Mouse (Mus musculus) neural tube, embryonic 15.5 days (tissue): ENCODE measurements at regions not wholly inside any gene's neighbourhood (a gene's known extent, or its start where the extent isn't known, plus 50 kb on each side); places are given as distances from the start of the nearest gene placed in this dataset.
"Not testable (repeated sequence)": the region's sequence is repeated elsewhere in the genome, so short reads cannot be mapped to it uniquely, and the experiment has no call there.

ENCODE experiments used
- ATAC-seq: fragments of 200-750 bp; cut with Nextera tagmentation; 2 replicates; pipeline ENCODE4 v1.8.0; 2017; ENCODE audit warnings: mild to moderate bottlenecking, moderate TSS enrichment, moderate library complexity; ENCODE audit not compliant: low FRiP score
- H3K27ac ChIP-seq: fragments of 300-500 bp; sonication (generic); replicated peaks from 2 replicates; pipeline ENCODE4 v1.5.1; 2015; ENCODE audit warnings: mild to moderate bottlenecking, inconsistent platforms
- H3K27me3 ChIP-seq: fragments of 300-500 bp; sonication (generic); replicated peaks from 2 replicates; pipeline ENCODE4 v1.6.1; 2015; ENCODE audit warnings: inconsistent platforms
- H3K36me3 ChIP-seq: fragments of 300-500 bp; sonication (generic); 2 replicates; pipeline ENCODE4 v1.6.1; 2015; ENCODE audit warnings: inconsistent platforms
- H3K4me1 ChIP-seq: fragments of 300-500 bp; sonication (generic); 2 replicates; pipeline ENCODE4 v1.6.1; 2015; ENCODE audit warnings: inconsistent platforms
- H3K4me2 ChIP-seq: fragments of 300-500 bp; sonication (generic); 2 replicates; pipeline ENCODE4 v1.6.1; 2015; ENCODE audit warnings: inconsistent platforms, mild to moderate bottlenecking, moderate library complexity
- H3K4me3 ChIP-seq: fragments of 300-500 bp; sonication (generic); replicated peaks from 2 replicates; pipeline ENCODE4 v1.5.1; 2015; ENCODE audit warnings: mild to moderate bottlenecking, inconsistent platforms
- H3K9ac ChIP-seq: fragments of 300-500 bp; sonication (generic); replicated peaks from 2 replicates; pipeline ENCODE4 v1.6.1; 2015; ENCODE audit warnings: mild to moderate bottlenecking, inconsistent platforms
- H3K9me3 ChIP-seq: fragments of 300-500 bp; sonication (generic); replicated peaks from 2 replicates; pipeline ENCODE4 v1.6.1; 2016; ENCODE audit warnings: inconsistent platforms
- WGBS: fragments of 180-500 bp; shearing (Covaris S2); methylation state at CpG from one replicate; pipeline ENCODE4 v1.1.7; 2015; ENCODE audit warnings: mixed read lengths; 5-methylcytosine and 5-hydroxymethylcytosine counted together

GRCm38 (mm10) chr17:60268846-60269245 is 1255.7 kb upstream of the Nudt12 start:
- Histone ChIP-seq H3K27me3 (no peaks in the 10 kb centered on the region), H3K36me3 (no peaks in the 10 kb centered on the region), H3K27ac (no peak overlapping the region), H3K4me3 (no peak overlapping the region), H3K4me1 (0 out of 2 replicates have a peak, but pooled peaks cover 2% of the 10 kb centered on the region), H3K4me2 (no peak overlapping the region), H3K9ac (no peak overlapping the region), H3K9me3 (no peaks in the 10 kb centered on the region)
- 85% methylated on average over 1 of the region's 1 CpGs for WGBS
- ATAC-seq, result no peak

GRCm38 (mm10) chr17:60267247-60268216 is 1254.4 kb upstream of the Nudt12 start:
- H3K9me3 ChIP-seq, result no peaks in the 10 kb centered on the region
- H3K36me3 ChIP-seq, result no peaks in the 10 kb centered on the region
- ATAC-seq, result no peak
- no peak overlapping the region for H3K9ac ChIP-seq
- H3K4me2 ChIP-seq, result peak overlapping the region; percentile 23; the same call in 1 of the 2 replicates
- H3K4me3 ChIP-seq, result no peak overlapping the region
- H3K27ac ChIP-seq, result peak overlapping the region; percentile 30; the same call in 1 of the 2 replicates
- H3K4me1 ChIP-seq, result 0 out of 2 replicates have a peak, but pooled peaks cover 2% of the 10 kb centered on the region
- H3K27me3 ChIP-seq, result no peaks in the 10 kb centered on the region
- 41% methylated on average over 12 of the region's 12 CpGs for WGBS

- not testable (repeated sequence) for H3K9ac ChIP-seq, H3K4me1 ChIP-seq, H3K36me3 ChIP-seq, H3K9me3 ChIP-seq, H3K4me3 ChIP-seq, H3K4me2 ChIP-seq, H3K27me3 ChIP-seq, ATAC-seq, H3K27ac ChIP-seq
These were observed 1242.2 kb upstream of the Nudt12 start for GRCm38 (mm10) chr17:60255338-60255737.

- H3K4me2 ChIP-seq, result no peak overlapping the region
- no peaks in the 10 kb centered on the region for H3K4me1 ChIP-seq
- H3K36me3 ChIP-seq, result no peaks in the 10 kb centered on the region
- H3K9ac ChIP-seq, result no peak overlapping the region
- no peak for ATAC-seq
- H3K27ac ChIP-seq, result no peak overlapping the region
- no peaks in the 10 kb centered on the region for H3K9me3 ChIP-seq
- H3K27me3 ChIP-seq, result no peaks in the 10 kb centered on the region
- H3K4me3 ChIP-seq, result no peak overlapping the region
- WGBS, result 89% methylated on average over 1 of the region's 1 CpGs
These were observed 1236.8 kb upstream of the Nudt12 start for GRCm38 (mm10) chr17:60249923-60250322.

- Histone ChIP-seq H3K4me1 (no peaks in the 10 kb centered on the region), H3K9me3 (no peaks in the 10 kb centered on the region), H3K27ac (no peak overlapping the region), H3K36me3 (no peaks in the 10 kb centered on the region), H3K27me3 (no peaks in the 10 kb centered on the region), H3K4me2 (no peak overlapping the region), H3K9ac (no peak overlapping the region), H3K4me3 (no peak overlapping the region)
- ATAC-seq, result no peak
- WGBS, result 77% methylated on average over 2 of the region's 2 CpGs
These were observed 1221.3 kb upstream of the Nudt12 start for GRCm38 (mm10) chr17:60234519-60234918.

GRCm38 (mm10) chr17:60197004-60197403 is 1183.8 kb upstream of the Nudt12 start:
- 100% methylated on average over 2 of the region's 2 CpGs for WGBS
- Histone ChIP-seq H3K36me3 (no peaks in the 10 kb centered on the region), H3K27ac (no peak overlapping the region), H3K9me3 (no peaks in the 10 kb centered on the region), H3K4me3 (no peak overlapping the region), H3K4me2 (no peak overlapping the region), H3K27me3 (no peaks in the 10 kb centered on the region), H3K4me1 (no peaks in the 10 kb centered on the region), H3K9ac (no peak overlapping the region)
- no peak for ATAC-seq

- H3K9me3 ChIP-seq, result no peaks in the 10 kb centered on the region
- H3K27me3 ChIP-seq, result no peaks in the 10 kb centered on the region
- no peak overlapping the region for H3K27ac ChIP-seq
- no peak for ATAC-seq
- H3K4me2 ChIP-seq, result no peak overlapping the region
- 65% methylated on average over 2 of the region's 2 CpGs for WGBS
- H3K36me3 ChIP-seq, result no peaks in the 10 kb centered on the region
- H3K9ac ChIP-seq, result no peak overlapping the region
- H3K4me1 ChIP-seq, result no peaks in the 10 kb centered on the region
- no peak overlapping the region for H3K4me3 ChIP-seq
These were observed 1168.1 kb upstream of the Nudt12 start for GRCm38 (mm10) chr17:60181241-60181640.

GRCm38 (mm10) chr17:60180646-60181045 is 1167.5 kb upstream of the Nudt12 start:
- no peak overlapping the region for H3K4me3 ChIP-seq
- 69% methylated on average over 4 of the region's 4 CpGs for WGBS
- ATAC-seq, result no peak
- H3K9ac ChIP-seq, result no peak overlapping the region
- no peak overlapping the region for H3K4me2 ChIP-seq
- H3K27me3 ChIP-seq, result no peaks in the 10 kb centered on the region
- no peaks in the 10 kb centered on the region for H3K9me3 ChIP-seq
- H3K27ac ChIP-seq, result no peak overlapping the region
- H3K36me3 ChIP-seq, result no peaks in the 10 kb centered on the region
- H3K4me1 ChIP-seq, result no peaks in the 10 kb centered on the region

- Histone ChIP-seq H3K9me3 (no peaks in the 10 kb centered on the region), H3K27ac (no peak overlapping the region), H3K4me3 (no peak overlapping the region), H3K4me1 (no peaks in the 10 kb centered on the region), H3K36me3 (no peaks in the 10 kb centered on the region), H3K9ac (no peak overlapping the region), H3K4me2 (no peak overlapping the region), H3K27me3 (no peaks in the 10 kb centered on the region)
- no peak for ATAC-seq
These were observed 1152.4 kb upstream of the Nudt12 start for GRCm38 (mm10) chr17:60165592-60165991.

- 0 out of 2 replicates have a peak, but pooled peaks have one; percentile 35 for ATAC-seq
- WGBS, result 47% methylated on average over 4 of the region's 4 CpGs
- Histone ChIP-seq H3K4me1 (no peaks in the 10 kb centered on the region), H3K9me3 (no peaks in the 10 kb centered on the region), H3K27ac (no peak overlapping the region), H3K27me3 (no peaks in the 10 kb centered on the region), H3K4me3 (no peak overlapping the region), H3K4me2 (peak overlapping the region; percentile 28), H3K9ac (no peak overlapping the region), H3K36me3 (no peaks in the 10 kb centered on the region)
These were observed 1117.4 kb upstream of the Nudt12 start for GRCm38 (mm10) chr17:60130589-60130988.

GRCm38 (mm10) chr17:60098763-60099162 is 1085.6 kb upstream of the Nudt12 start:
- Histone ChIP-seq H3K9me3 (no peaks in the 10 kb centered on the region), H3K27me3 (no peaks in the 10 kb centered on the region), H3K9ac (no peak overlapping the region), H3K4me2 (no peak overlapping the region), H3K4me3 (no peak overlapping the region), H3K36me3 (no peaks in the 10 kb centered on the region), H3K4me1 (no peaks in the 10 kb centered on the region), H3K27ac (no peak overlapping the region)
- ATAC-seq, result no peak
